Mouse (Mus musculus) gastrocnemius, adult 18-20 months (tissue): ENCODE data around the gene Adgra3. TPM values are rescaled to one million over a fixed set of nuclear protein-coding genes. Genes with fewer than 3 reads are reported as not detected.

Source experiments
- DNase-seq: peaks from one replicate; pipeline ENCODE4 v3.0.0; 2021; ENCODE audit warnings: low spot score
- total RNA-seq, 2 experiments: library from RNA; stranded (reverse); gene quantifications; 2 replicates each; pipeline ENCODE4 v1.2.3; 2021

Gene Adgra3
- total RNA-seq, 2 experiments from 2014 or later, result 10.4 to 12.7 TPM

GRCm38 (mm10) chr5:49975971-49976370 lies 82.8 kb downstream of the Adgra3 start:
- DNase-seq, result peak; percentile 71

- DNase-seq, result no peak
Measured at GRCm38 (mm10) chr5:49974211-49974610, 84.6 kb downstream of the Adgra3 start.

- DNase-seq, result no peak
Measured at GRCm38 (mm10) chr5:49969660-49970059, 89.1 kb downstream of the Adgra3 start.

- DNase-seq, result no peak
Measured at GRCm38 (mm10) chr5:49967726-49968125, 91.1 kb downstream of the Adgra3 start.

GRCm38 (mm10) chr5:49965810-49966209 lies 93.0 kb downstream of the Adgra3 start:
- DNase-seq, result no peak

GRCm38 (mm10) chr5:49961478-49962431 lies 97.1 kb downstream of the Adgra3 start:
- DNase-seq, result no peak

GRCm38 (mm10) chr5:49936354-49936753 lies 122.5 kb downstream of the Adgra3 start:
- no peak for DNase-seq

GRCm38 (mm10) chr5:49924712-49925111 lies 134.1 kb downstream of the Adgra3 start:
- no peak for DNase-seq

- no peak for DNase-seq
Measured at GRCm38 (mm10) chr5:49915695-49916106, 143.1 kb downstream of the Adgra3 start.
